Mouse (Mus musculus) midbrain, embryonic 14.5 days (tissue): ENCODE measurements around the gene Gm9837. TPM values are rescaled to one million over a fixed set of nuclear protein-coding genes. Genes with fewer than 3 reads are reported as not detected.
"Not testable (repeated sequence)": the region's sequence is repeated elsewhere in the genome, so short reads cannot be mapped to it uniquely, and the experiment has no call there.

ENCODE experiments used
- ATAC-seq: fragments of 200-750 bp; cut with Nextera tagmentation; 2 replicates; pipeline ENCODE4 v1.8.0; 2017; ENCODE audit warnings: moderate number of reproducible peaks, moderate library complexity; ENCODE audit not compliant: low FRiP score, low TSS enrichment
- DNase-seq: peaks from one replicate; pipeline ENCODE4 v3.0.0-alpha.2; 2015
- H3K27ac ChIP-seq: fragments of 300-500 bp; sonication (generic); replicated peaks from 2 replicates; pipeline ENCODE4 v1.5.1; 2014; ENCODE audit warnings: mild to moderate bottlenecking, low read depth, low read length, moderate library complexity
- H3K27me3 ChIP-seq: fragments of 300-500 bp; sonication (generic); 2 replicates; pipeline ENCODE4 v1.6.1; 2014; ENCODE audit warnings: low read length, control low read depth, mixed read lengths; ENCODE audit not compliant: control insufficient read depth, insufficient read depth
- H3K36me3 ChIP-seq: fragments of 300-500 bp; sonication (generic); 2 replicates; pipeline ENCODE4 v1.6.1; 2014; ENCODE audit warnings: low read length, control low read depth; ENCODE audit not compliant: control insufficient read depth, insufficient read depth
- H3K4me1 ChIP-seq: fragments of 300-500 bp; sonication (generic); 2 replicates; pipeline ENCODE4 v1.6.1; 2014; ENCODE audit warnings: mild to moderate bottlenecking, antibody characterized with exemption, low read length, control low read depth; ENCODE audit not compliant: control insufficient read depth, insufficient read depth
- H3K4me2 ChIP-seq: fragments of 300-500 bp; sonication (generic); 2 replicates; pipeline ENCODE4 v1.6.1; 2014; ENCODE audit warnings: mild to moderate bottlenecking, low read length, moderate library complexity
- H3K4me3 ChIP-seq: fragments of 300-500 bp; sonication (generic); replicated peaks from 2 replicates; pipeline ENCODE4 v1.5.1; 2014; ENCODE audit warnings: low read depth, low read length
- H3K9ac ChIP-seq: fragments of 300-500 bp; sonication (generic); replicated peaks from 2 replicates; pipeline ENCODE4 v1.6.1; 2014; ENCODE audit warnings: mild to moderate bottlenecking, low read length, moderate library complexity
- H3K9me3 ChIP-seq: fragments of 300-500 bp; sonication (generic); 2 replicates; pipeline ENCODE4 v1.6.1; 2016; ENCODE audit warnings: low read length, control low read depth, mixed read lengths; ENCODE audit not compliant: control insufficient read depth
- WGBS: fragments of 180-500 bp; shearing (Covaris S2); extraction: QIAGEN DNeasy Blood & Tissue Kit; methylation state at CpG from one replicate; pipeline ENCODE4 v1.1.7; 2014; 5-methylcytosine and 5-hydroxymethylcytosine counted together
- polyA plus RNA-seq: library from polyadenylated mRNA; unstranded; fragments of >200 nt; fragmentation: Nextera tagmentation; extraction: Ambion mirVana; gene quantifications from 2 replicates; pipeline ENCODE4 v1.2.1, GENCODE M21; 2014

The Gm9837 gene
- polyA plus RNA-seq, 1 experiment from 2014 or later, result not detected

- Histone ChIP-seq H3K36me3 (peaks cover 19% of the 10 kb centered on the region), H3K9ac (no peak overlapping the region), H3K4me1 (peaks cover 11% of the 10 kb centered on the region), H3K4me2 (no peak overlapping the region), H3K27me3 (no peaks in the 10 kb centered on the region), H3K27ac (no peak overlapping the region), H3K4me3 (no peak overlapping the region), H3K9me3 (no peaks in the 10 kb centered on the region)
- 96% methylated on average over 3 of the region's 3 CpGs for WGBS
- DNase-seq (no peak), ATAC-seq (no peak)
Measured at GRCm38 (mm10) chr11:53427993-53428715, 42.1 kb downstream of the Gm9837 start.

GRCm38 (mm10) chr11:53426914-53427313, 43.4 kb downstream of the Gm9837 start:
- 85% methylated on average over 3 of the region's 3 CpGs for WGBS

GRCm38 (mm10) chr11:53425711-53426255, 44.5 kb downstream of the Gm9837 start:
- Histone ChIP-seq H3K36me3 (peaks cover 26% of the 10 kb centered on the region), H3K4me1 (peaks cover 5% of the 10 kb centered on the region), H3K4me2 (no peak overlapping the region), H3K27me3 (no peaks in the 10 kb centered on the region), H3K4me3 (no peak overlapping the region), H3K9me3 (no peaks in the 10 kb centered on the region), H3K27ac (no peak overlapping the region), H3K9ac (no peak overlapping the region)
- DNase-seq, result no peak
- no peak for ATAC-seq
- 89% methylated on average over 6 of the region's 6 CpGs for WGBS

More at GRCm38 (mm10) chr11:53426914-53427313, 43.4 kb downstream of the Gm9837 start:
- H3K4me2 ChIP-seq, H3K9me3 ChIP-seq, ATAC-seq, H3K27me3 ChIP-seq, DNase-seq, H3K9ac ChIP-seq, H3K4me3 ChIP-seq, H3K27ac ChIP-seq: not testable (repeated sequence)
- H3K4me1 ChIP-seq, result peaks cover 11% of the 10 kb centered on the region
- peaks cover 19% of the 10 kb centered on the region for H3K36me3 ChIP-seq

- Histone ChIP-seq H3K4me3 (no peak overlapping the region), H3K27me3 (no peaks in the 10 kb centered on the region), H3K4me1 (peaks cover 5% of the 10 kb centered on the region), H3K9me3 (no peaks in the 10 kb centered on the region), H3K36me3 (peaks cover 31% of the 10 kb centered on the region), H3K4me2 (no peak overlapping the region), H3K9ac (no peak overlapping the region), H3K27ac (no peak overlapping the region)
- WGBS, result 80% methylated on average over 3 of the region's 3 CpGs
- DNase-seq (no peak), ATAC-seq (no peak)
Measured at GRCm38 (mm10) chr11:53425251-53425650, 45.0 kb downstream of the Gm9837 start.

GRCm38 (mm10) chr11:53424826-53425225, 45.5 kb downstream of the Gm9837 start:
- no peak overlapping the region for H3K4me3 ChIP-seq
- DNase-seq, result no peak
- no peak overlapping the region for H3K4me2 ChIP-seq
- H3K27me3 ChIP-seq, result no peaks in the 10 kb centered on the region
- H3K27ac ChIP-seq, result no peak overlapping the region
- H3K4me1 ChIP-seq, result peaks cover 4% of the 10 kb centered on the region
- peaks cover 34% of the 10 kb centered on the region for H3K36me3 ChIP-seq
- WGBS, result 70% methylated on average over 2 of the region's 2 CpGs
- ATAC-seq, result no peak
- no peaks in the 10 kb centered on the region for H3K9me3 ChIP-seq
- no peak overlapping the region for H3K9ac ChIP-seq

GRCm38 (mm10) chr11:53423036-53423435, 47.2 kb downstream of the Gm9837 start, which contains the start of gene Leap2:
Gene Leap2, minus strand, starts transcription at chr11:53423170.
- Histone ChIP-seq H3K9me3 (no peaks in the 10 kb centered on the region), H3K4me2 (no peak within 1 kb of the TSS), H3K9ac (no peak within 1 kb of the TSS), H3K27me3 (no peaks in the 10 kb centered on the region), H3K27ac (no peak within 1 kb of the TSS), H3K4me3 (no peak within 1 kb of the TSS), H3K36me3 (peaks cover 39% of the 10 kb centered on the region), H3K4me1 (no peaks in the 10 kb centered on the region)
- DNase-seq (no peak), ATAC-seq (no peak)
- 95% methylated on average over 4 of the region's 4 CpGs for WGBS

Other genes starting within 250 kb of the Gm9837 start
- gene Hspa4, start 170.0 kb downstream of the Gm9837 start, polyA plus RNA-seq, result 42.2 and 57.4 TPM in 2 replicates
- 15.1 and 20.3 TPM in 2 replicates for gene Zcchc10, start 145.8 kb downstream of the Gm9837 start, polyA plus RNA-seq
- 105 and 107 TPM in 2 replicates for gene Aff4, start 119.6 kb downstream of the Gm9837 start, polyA plus RNA-seq
- gene Leap2, start 47.3 kb downstream of the Gm9837 start, polyA plus RNA-seq, result not detected in 2 replicates
- 665 and 802 TPM in 2 replicates for gene Uqcrq, start 39.6 kb downstream of the Gm9837 start, polyA plus RNA-seq
- 3.7 and 5.9 TPM in 2 replicates for gene Gdf9, start 39.5 kb downstream of the Gm9837 start, polyA plus RNA-seq
- not detected in 2 replicates for gene Gm10447, start 13.4 kb downstream of the Gm9837 start, polyA plus RNA-seq
- gene Shroom1, start 13.3 kb downstream of the Gm9837 start, polyA plus RNA-seq, result 1.5 and 1.9 TPM in 2 replicates
- gene Gm9945, start 9.7 kb upstream of the Gm9837 start, polyA plus RNA-seq, result not detected in 2 replicates
- 0.50 and 0.69 TPM in 2 replicates for gene Sowaha, start 9.8 kb upstream of the Gm9837 start, polyA plus RNA-seq
- gene Sept8, start 48.8 kb upstream of the Gm9837 start, polyA plus RNA-seq, result 13.0 and 16.5 TPM in 2 replicates
- 301 and 306 TPM in 2 replicates for gene Kif3a, start 96.9 kb upstream of the Gm9837 start, polyA plus RNA-seq
- 8.8 and 10.9 TPM in 2 replicates for gene Il4, start 148.2 kb upstream of the Gm9837 start, polyA plus RNA-seq
- gene Il13, start 164.2 kb upstream of the Gm9837 start, polyA plus RNA-seq, result not detected in 2 replicates
- 9.1 and 11.2 TPM in 2 replicates for gene Rad50, start 236.8 kb upstream of the Gm9837 start, polyA plus RNA-seq